Mouse (Mus musculus) MEL (cell line): ENCODE results near the gene Ctdspl.

Source experiments
- CHD2 ChIP-seq: IDR thresholded peaks from 2 replicates; pipeline ENCODE4 v1.6.1; 2011; ENCODE audit warnings: low read length, improper control_type of control experiment
- CTCF ChIP-seq, 3 experiments: IDR thresholded peaks in 2 of 3; conservative IDR thresholded peaks in 1 of 3; 2 replicates each; pipeline ENCODE4 v1.5.1; 2011 to 2012; ENCODE audit warnings: low read length in 3 of 3, low read depth in 2 of 3, mild to moderate bottlenecking in 2 of 3, improper control_type of control experiment in 1 of 3, inconsistent platforms in 1 of 3, mixed read lengths in 1 of 3, moderate library complexity in 1 of 3; ENCODE audit not compliant: control insufficient read depth in 1 of 3, insufficient read depth in 1 of 3, poor library complexity in 1 of 3, severe bottlenecking in 1 of 3
- MEF2A ChIP-seq: IDR thresholded peaks from 2 replicates; pipeline ENCODE4 v1.6.1; 2014; ENCODE audit warnings: low read depth, mild to moderate bottlenecking, inconsistent platforms, low read length, improper control_type of control experiment; ENCODE audit not compliant: poor library complexity, insufficient replicate concordance, severe bottlenecking; ENCODE audit errors: extremely low read depth
- POLR2A ChIP-seq, 2 experiments: IDR thresholded peaks; 2 replicates each; pipeline ENCODE4 v1.6.1; 2011 to 2012; ENCODE audit warnings: low read length in 2 of 2, mild to moderate bottlenecking in 2 of 2, control low read depth in 1 of 2, improper control_type of control experiment in 1 of 2, low read depth in 1 of 2, moderate library complexity in 1 of 2; ENCODE audit not compliant: control insufficient read depth in 1 of 2, insufficient read depth in 1 of 2, poor library complexity in 1 of 2
- RAD21 ChIP-seq: IDR thresholded peaks from 2 replicates; pipeline ENCODE4 v1.6.1; 2011; ENCODE audit warnings: mild to moderate bottlenecking, low read depth, low read length, improper control_type of control experiment

DNA sequence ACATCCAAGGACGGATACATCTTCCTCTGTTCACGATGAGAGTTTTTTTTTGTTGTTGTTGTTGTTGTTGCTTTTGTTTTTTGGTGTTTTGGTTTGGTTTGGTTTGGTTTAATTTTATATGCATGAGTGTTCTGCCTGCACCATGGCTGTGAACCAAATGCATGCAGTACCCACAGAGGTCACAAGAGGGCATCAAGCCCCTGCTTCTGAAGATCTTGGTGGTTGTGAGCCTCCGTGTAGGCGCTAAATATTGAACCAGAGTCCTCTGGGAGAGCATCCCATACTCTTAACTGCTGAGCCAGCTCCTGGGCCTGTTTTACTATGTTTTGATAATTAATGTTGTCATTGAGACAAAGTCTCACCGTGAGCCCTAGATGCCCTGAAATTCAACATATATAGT, 11.0 kb upstream of the Ctdspl start:
- no peak for TF ChIP-seq CHD2
- TF ChIP-seq POLR2A (IDR thresholded peaks at IDR 0.05; ENCODE audit: control insufficient read depth in 1 of 2, insufficient read depth in 1 of 2, low read depth in 1 of 2, low read length in 2 of 2, poor library complexity in 1 of 2), result no peak
- no peak for TF ChIP-seq MEF2A
- peak; percentile 82 to 92 (median 84) for TF ChIP-seq CTCF (IDR thresholded peaks at IDR 0.05 in 2 of 3, conservative IDR thresholded peaks at IDR 0.05 in 1 of 3; ENCODE audit: control insufficient read depth in 1 of 3, insufficient read depth in 1 of 3, low read depth in 2 of 3, low read length in 3 of 3, poor library complexity in 1 of 3, severe bottlenecking in 1 of 3)
- peak; percentile 96 for TF ChIP-seq RAD21
